Mouse (Mus musculus) spleen, adult 2 months (tissue): Measurements from ENCODE around the gene Klhl25.
A peak's percentile ranks its signal among the peaks of the same experiment; 100 is the strongest.

Source experiments
- CTCF ChIP-seq: fragments of 200-500 bp; IDR thresholded peaks from 2 replicates; pipeline ENCODE4 v1.5.1; 2011; ENCODE audit warnings: mild to moderate bottlenecking, inconsistent platforms; ENCODE audit not compliant: insufficient read depth, insufficient read length, insufficient replicate concordance; ENCODE audit errors: extremely low read depth
- POLR2A ChIP-seq: fragments of 200-500 bp; IDR thresholded peaks from 2 replicates; pipeline ENCODE4 v1.6.1; 2011; ENCODE audit warnings: low read depth, low read length, inconsistent platforms

DNA sequence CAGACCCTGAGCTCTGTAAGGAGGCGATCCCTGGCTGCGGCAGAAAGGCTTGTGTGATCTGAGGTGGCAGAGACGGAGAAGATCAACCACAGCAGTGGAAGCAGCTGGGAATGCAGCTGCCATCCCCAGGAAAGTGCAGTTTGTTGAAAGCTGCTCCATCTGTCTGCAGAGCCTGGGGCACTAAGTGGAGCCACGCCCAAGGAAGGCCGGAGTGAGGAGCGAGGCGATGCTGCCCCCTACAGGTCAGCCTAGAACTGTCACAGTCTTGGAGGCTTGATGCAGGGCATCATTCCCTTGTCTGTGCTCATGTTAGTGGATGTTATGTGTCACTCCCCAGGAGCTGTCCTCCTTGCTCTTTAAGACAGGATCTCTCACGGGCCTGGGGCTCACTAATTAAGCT is 32.5 kb downstream of the Klhl25 start:
- TF ChIP-seq CTCF, result peak; percentile 94
- no peak for TF ChIP-seq POLR2A
